Mouse (Mus musculus) C2C12 (cell line): ENCODE data around the gene Pip5kl1. TPM values are rescaled to one million over a fixed set of nuclear protein-coding genes. Genes with fewer than 3 reads are reported as not detected.
A peak's percentile ranks its signal among the peaks of the same experiment; 100 is the strongest.

ENCODE experiments used
- H3K27me3 ChIP-seq: one replicate; pipeline ENCODE4 v1.6.1; 2011; ENCODE audit not compliant: control insufficient read depth, insufficient read depth, insufficient read length
- H3K36me3 ChIP-seq: one replicate; pipeline ENCODE4 v1.6.1; 2011; ENCODE audit not compliant: control insufficient read depth, insufficient read depth
- H3K4me3 ChIP-seq: one replicate; pipeline ENCODE4 v1.5.1; 2011; ENCODE audit warnings: mild to moderate bottlenecking, control low read depth; ENCODE audit not compliant: poor library complexity, insufficient read depth, severe bottlenecking
- H3K79me2 ChIP-seq: one replicate; pipeline ENCODE4 v1.6.1; 2011; ENCODE audit not compliant: control insufficient read depth, insufficient read depth
- H3K79me3 ChIP-seq: one replicate; pipeline ENCODE4 v1.6.1; 2011; ENCODE audit warnings: low read depth, control low read depth
- H3ac ChIP-seq: one replicate; pipeline ENCODE3; 2011; ENCODE audit warnings: low read depth; ENCODE audit not compliant: control insufficient read depth, insufficient read length
- CEBPB ChIP-seq: IDR thresholded peaks from one replicate; pipeline ENCODE4 v1.6.1; 2011; ENCODE audit warnings: low read depth, mild to moderate bottlenecking, control low read depth, moderate library complexity
- CTCF ChIP-seq: IDR thresholded peaks from one replicate; pipeline ENCODE4 v1.5.1; 2011; ENCODE audit not compliant: control insufficient read depth, insufficient read depth, insufficient read length
- FOSL1 ChIP-seq: IDR thresholded peaks from one replicate; pipeline ENCODE4 v1.8.0; 2011; ENCODE audit warnings: mild to moderate bottlenecking, low read length; ENCODE audit not compliant: poor library complexity, insufficient read depth, severe bottlenecking
- MAX ChIP-seq: IDR thresholded peaks from one replicate; pipeline ENCODE4 v1.6.1; 2011; ENCODE audit warnings: mild to moderate bottlenecking, control low read depth
- MYOD1 ChIP-seq: IDR thresholded peaks from one replicate; pipeline ENCODE4 v1.6.1; 2011; ENCODE audit warnings: low read depth; ENCODE audit not compliant: control insufficient read depth, insufficient read length
- MYOG ChIP-seq: IDR thresholded peaks from one replicate; pipeline ENCODE4 v1.6.1; 2011; ENCODE audit not compliant: control insufficient read depth, insufficient read length; ENCODE audit errors: extremely low read depth
- USF1 ChIP-seq: IDR thresholded peaks from one replicate; pipeline ENCODE4 v1.6.1; 2011; ENCODE audit warnings: low read depth, mild to moderate bottlenecking, control low read depth, moderate library complexity
- polyA plus RNA-seq: library from polyadenylated mRNA; unstranded; fragments of >200 nt; fragmentation: generic; extraction: Trizol; gene quantifications from one replicate; pipeline ENCODE4 v1.2.1, GENCODE M21; 2012; ENCODE audit warnings: missing spikeins

Pip5kl1 gene
- polyA plus RNA-seq, 1 experiment, result 0.05 TPM

DNA sequence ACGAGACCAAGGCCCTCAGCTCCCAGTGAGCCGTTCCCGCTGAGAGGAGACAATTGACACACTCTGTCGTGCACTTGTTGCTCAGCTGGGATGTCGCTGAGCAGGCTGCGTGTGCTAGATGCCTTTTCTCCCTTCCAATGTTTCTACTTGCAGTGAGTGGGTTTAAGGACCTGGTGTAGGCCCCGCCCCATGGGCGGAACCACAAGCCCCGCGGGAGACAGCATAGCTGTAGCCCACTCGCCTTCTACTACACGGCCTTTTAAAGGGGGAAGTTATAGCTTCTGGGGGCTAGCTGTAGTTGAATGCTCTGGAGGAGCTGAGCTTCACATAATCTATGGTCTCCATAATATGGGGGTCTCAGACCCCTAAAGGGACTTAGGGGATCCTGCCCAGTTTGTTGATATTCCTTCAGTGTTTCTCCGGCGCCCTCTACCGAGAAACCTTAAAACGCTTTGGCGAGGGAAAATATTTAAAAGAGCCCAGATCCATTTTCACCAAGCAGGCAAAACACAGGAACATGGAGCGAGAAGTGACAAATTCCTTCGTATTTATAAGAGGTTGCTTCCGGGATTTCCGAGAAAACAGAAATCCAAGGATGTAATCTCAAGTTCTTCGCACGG is 36.1 kb downstream of the Pip5kl1 start:
- no peak for TF ChIP-seq MYOG
- TF ChIP-seq CEBPB, result no peak
- TF ChIP-seq MYOD1, result no peak
- no peak for TF ChIP-seq FOSL1
- TF ChIP-seq USF1, result no peak
- TF ChIP-seq MAX, result no peak
- TF ChIP-seq CTCF, result no peak
- Histone ChIP-seq H3ac (no peak overlapping the region), H3K36me3 (peaks cover 40% of the 10 kb centered on the region), H3K4me3 (no peak overlapping the region), H3K27me3 (no peaks in the 10 kb centered on the region), H3K79me3 (peaks cover 17% of the 10 kb centered on the region), H3K79me2 (peaks cover 53% of the 10 kb centered on the region)

DNA sequence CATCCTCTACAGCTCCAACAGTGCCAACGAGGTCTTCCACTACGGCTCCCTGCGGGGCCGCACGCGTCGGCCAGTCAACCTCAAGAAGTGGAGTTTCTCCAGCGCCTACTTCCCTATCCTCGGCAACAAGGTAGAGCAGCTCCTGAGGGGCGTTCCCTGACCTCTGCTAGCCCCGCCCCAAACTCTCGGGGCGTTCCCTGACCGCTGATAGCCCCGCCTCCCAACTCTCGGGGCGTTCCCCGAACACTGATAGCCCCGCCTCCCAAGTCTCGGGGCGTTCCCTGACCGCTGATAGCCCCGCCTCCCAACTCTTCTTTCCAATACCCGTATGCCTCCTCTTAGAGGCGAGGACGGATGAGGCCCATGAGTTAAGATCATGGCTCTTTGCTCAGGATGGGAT is 37.7 kb downstream of the Pip5kl1 start:
- peaks cover 17% of the 10 kb centered on the region for H3K79me3 ChIP-seq
- peaks cover 50% of the 10 kb centered on the region for H3K79me2 ChIP-seq
- no peak overlapping the region for H3ac ChIP-seq
- no peak overlapping the region for H3K4me3 ChIP-seq
- H3K36me3 ChIP-seq, result peaks cover 55% of the 10 kb centered on the region
- H3K27me3 ChIP-seq, result no peaks in the 10 kb centered on the region
- TF ChIP-seq FOSL1 (no peak), CEBPB (no peak), MAX (no peak), USF1 (no peak), MYOG (no peak), MYOD1 (no peak)

DNA sequence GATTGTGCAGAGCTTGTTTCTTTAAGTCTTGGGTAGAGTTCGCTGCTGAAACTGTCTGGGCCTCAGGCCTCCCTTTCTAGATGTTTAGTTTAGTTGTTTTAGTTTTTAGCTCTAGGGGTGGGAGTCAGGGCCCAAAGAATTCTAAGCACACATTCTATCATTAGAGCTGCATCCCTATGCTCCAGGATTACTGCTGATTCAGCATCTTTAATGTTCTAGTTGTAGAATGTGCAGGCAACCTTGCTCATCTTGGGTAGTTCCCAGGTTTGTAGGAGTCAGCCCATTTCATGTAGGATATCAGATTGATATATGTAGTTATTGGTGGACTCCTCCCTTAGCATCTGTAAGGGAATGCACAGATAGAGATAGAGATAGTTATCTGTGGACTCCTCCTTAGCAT is 42.5 kb downstream of the Pip5kl1 start:
- no peaks in the 10 kb centered on the region for H3K27me3 ChIP-seq
- peaks cover 1% of the 10 kb centered on the region for H3K79me3 ChIP-seq
- peaks cover 62% of the 10 kb centered on the region for H3K36me3 ChIP-seq

GRCm38 (mm10) chr2:32617601-32618000 is 43.0 kb downstream of the Pip5kl1 start:
- TF ChIP-seq MYOG (no peak), FOSL1 (no peak), CTCF (no peak), CEBPB (no peak), USF1 (no peak), MAX (no peak), MYOD1 (no peak)
- no peaks in the 10 kb centered on the region for H3K27me3 ChIP-seq
- H3K36me3 ChIP-seq, result peaks cover 57% of the 10 kb centered on the region

More for the DNA sequence above, 42.5 kb downstream of the Pip5kl1 start:
- TF ChIP-seq MYOG, result no peak
- no peak for TF ChIP-seq USF1
- no peak for TF ChIP-seq MAX
- TF ChIP-seq MYOD1, result no peak
- no peak for TF ChIP-seq CTCF
- no peak for TF ChIP-seq CEBPB
- no peak for TF ChIP-seq FOSL1
- Histone ChIP-seq H3K4me3 (no peak overlapping the region), H3ac (no peak overlapping the region), H3K79me2 (peaks cover 4% of the 10 kb centered on the region)

GRCm38 (mm10) chr2:32618051-32618450 is 43.5 kb downstream of the Pip5kl1 start:
- Histone ChIP-seq H3K79me2 (no peaks in the 10 kb centered on the region), H3K79me3 (no peaks in the 10 kb centered on the region), H3K4me3 (no peak overlapping the region), H3ac (no peak overlapping the region), H3K36me3 (peaks cover 53% of the 10 kb centered on the region), H3K27me3 (no peaks in the 10 kb centered on the region)
- no peak for TF ChIP-seq FOSL1
- TF ChIP-seq USF1, result no peak
- no peak for TF ChIP-seq MAX
- TF ChIP-seq MYOD1, result peak; percentile 31
- TF ChIP-seq CTCF, result no peak
- no peak for TF ChIP-seq CEBPB

More at GRCm38 (mm10) chr2:32617601-32618000, 43.0 kb downstream of the Pip5kl1 start:
- Histone ChIP-seq H3K4me3 (no peak overlapping the region), H3ac (no peak overlapping the region), H3K79me3 (no peaks in the 10 kb centered on the region), H3K79me2 (no peaks in the 10 kb centered on the region)
